8 mouse cellular contexts compared by ENCODE assay signal in genomic region chr8:92791999-92792398, GRCm38 (mm10). TPM values are rescaled to one million over a fixed set of nuclear protein-coding genes. Genes with fewer than 3 reads are reported as not detected.
DNase-seq lines count a peak whose midpoint lies in the region; ATAC-seq and TF ChIP-seq lines count a peak whose summit lies in the region.
"Not testable (repeated sequence)": the region's sequence is repeated elsewhere in the genome, so short reads cannot be mapped to it uniquely, and the experiment has no call there.
"Had no signal": no experiment of that assay in that cellular context is flagged by ENCODE, and none has a peak within 500 bp of the region (broad histone marks: within the 10 kb centered on the region; RNA-seq: fewer than 3 reads in every experiment).

No protein-coding gene starts in this region.

- H3K4me1 ChIP-seq in ES-Bruce4 (ENCODE audit: control insufficient read depth, insufficient read depth, low read length); forebrain, postnatal 0 days (ENCODE audit: insufficient read depth); hindbrain, postnatal 0 days (ENCODE audit: insufficient read depth, low read length); lung, adult 2 months (ENCODE audit: control insufficient read depth, insufficient read depth, low read length); midbrain, postnatal 0 days (ENCODE audit: insufficient read depth, low read length): not testable (repeated sequence)

- not testable (repeated sequence) for H3K4me3 ChIP-seq in ES-Bruce4 (ENCODE audit: low read depth, low read length); forebrain, postnatal 0 days (ENCODE audit: low read depth, low read length); hindbrain, postnatal 0 days (ENCODE audit: low read length); layer of hippocampus, adult 2 months; lung, adult 2 months (replicated peaks; ENCODE audit: extremely low read depth, low read depth, low read length); midbrain, postnatal 0 days (ENCODE audit: low read depth, low read length)

- H3K9me3 ChIP-seq in ES-Bruce4 (replicated peaks; ENCODE audit: control insufficient read depth, insufficient read depth, low read length, poor library complexity, severe bottlenecking); forebrain, postnatal 0 days (ENCODE audit: low read length); hindbrain, postnatal 0 days (ENCODE audit: low read length); midbrain, postnatal 0 days (ENCODE audit: low read length): not testable (repeated sequence)

- TF ChIP-seq EP300 in ES-Bruce4 (IDR thresholded peaks at IDR 0.05; ENCODE audit: insufficient read depth, low read depth, low read length): not testable (repeated sequence)

- H3K27me3 ChIP-seq in ES-Bruce4 (ENCODE audit: control insufficient read depth, insufficient read depth, low read length, poor library complexity, severe bottlenecking); forebrain, postnatal 0 days (ENCODE audit: insufficient read depth, low read length); hindbrain, postnatal 0 days (ENCODE audit: insufficient read depth, low read length); midbrain, postnatal 0 days (ENCODE audit: insufficient read depth, low read length): not testable (repeated sequence)

- TF ChIP-seq CTCF in ES-Bruce4 (IDR thresholded peaks at IDR 0.05; ENCODE audit: low read depth, low read length): peak; percentile 87
- TF ChIP-seq CTCF in forebrain, postnatal 0 days (IDR thresholded peaks at IDR 0.05; ENCODE audit: low read depth): 0 out of 2 replicates have a peak, but pooled peaks have one; percentile 6
- peak; percentile 20; the same call in 1 of the 2 replicates for TF ChIP-seq CTCF in hindbrain, postnatal 0 days (IDR thresholded peaks at IDR 0.05; ENCODE audit: low read depth)
- peak; percentile 38 for TF ChIP-seq CTCF in layer of hippocampus, adult 2 months (conservative IDR thresholded peaks at IDR 0.05)
- 0 out of 2 replicates have a peak, but pooled peaks have one; percentile 12 for TF ChIP-seq CTCF in lung, adult 2 months (IDR thresholded peaks at IDR 0.05; ENCODE audit: insufficient read depth, low read length)
- TF ChIP-seq CTCF in midbrain, postnatal 0 days (IDR thresholded peaks at IDR 0.05): peak; percentile 21; the same call in 1 of the 2 replicates

- H3K27ac ChIP-seq in ES-Bruce4 (ENCODE audit: insufficient read depth, low read length); forebrain, postnatal 0 days (ENCODE audit: low read depth, low read length); hindbrain, postnatal 0 days; layer of hippocampus, adult 2 months; midbrain, postnatal 0 days (ENCODE audit: low read depth, low read length): not testable (repeated sequence)

- H3K4me2 ChIP-seq in forebrain, postnatal 0 days (ENCODE audit: low read depth); hindbrain, postnatal 0 days (ENCODE audit: low read depth, low read length); midbrain, postnatal 0 days (ENCODE audit: low read depth, low read length, poor library complexity, severe bottlenecking): not testable (repeated sequence)

- not testable (repeated sequence) for H3K36me3 ChIP-seq in ES-Bruce4 (ENCODE audit: control insufficient read depth, insufficient read depth, low read length, poor library complexity, severe bottlenecking); forebrain, postnatal 0 days (ENCODE audit: insufficient read depth); hindbrain, postnatal 0 days (ENCODE audit: insufficient read depth, low read length); midbrain, postnatal 0 days (ENCODE audit: insufficient read depth, low read length)

- TF ChIP-seq POLR2A in ES-Bruce4 (IDR thresholded peaks at IDR 0.05; ENCODE audit: insufficient read depth, low read length); lung, adult 2 months (IDR thresholded peaks at IDR 0.05; ENCODE audit: borderline replicate concordance, extremely low read depth, low read depth, low read length): not testable (repeated sequence)

- whole genome bisulfite sequencing in forebrain, postnatal 0 days: 82% methylated on average over 2 of the region's 2 CpGs
- 80% methylated on average over 2 of the region's 2 CpGs for WGBS in hindbrain, postnatal 0 days
- WGBS in lung, adult 2 months: 84% methylated on average over 2 of the region's 2 CpGs
- 88% methylated on average over 2 of the region's 2 CpGs for WGBS in midbrain, postnatal 0 days

- H3K9ac ChIP-seq in ES-Bruce4 (ENCODE audit: low read depth, poor library complexity, severe bottlenecking); forebrain, postnatal 0 days; hindbrain, postnatal 0 days (replicated peaks; ENCODE audit: low read length); midbrain, postnatal 0 days (replicated peaks; ENCODE audit: low read length, poor library complexity, severe bottlenecking): not testable (repeated sequence)

- peak; percentile 24 for DNase-seq in NIH3T3 (ENCODE audit: low read depth)
- not testable (repeated sequence) for DNase-seq in forebrain, postnatal 0 days; hindbrain, postnatal 0 days (ENCODE audit: low spot score); layer of hippocampus, adult 2 months (ENCODE audit: low spot score in 2 of 2); lung, adult 2 months; midbrain, postnatal 0 days (ENCODE audit: low spot score)

- not testable (repeated sequence) for ATAC-seq in forebrain, postnatal 0 days; hindbrain, postnatal 0 days; midbrain, postnatal 0 days (ENCODE audit: low FRiP score)

RNA-seq across cellular contexts. Expression of gene Mmp2, which starts 35.1 kb away (rescaled TPM):
- polyA plus RNA-seq in ES-Bruce4 (2011; ENCODE audit: insufficient read depth, insufficient read length, low read depth, missing spikeins): 22.5 and 24.9 TPM in 2 replicates
- total RNA-seq in forebrain, postnatal 0 days (2014; rRNA removed): 11.3 and 19.5 TPM in 2 replicates
- 12.0 and 14.2 TPM in 2 replicates for polyA plus RNA-seq in forebrain, postnatal 0 days (2015; fragmentation: Nextera tagmentation; extraction: Ambion mirVana)
- total RNA-seq in hindbrain, postnatal 0 days (2014; rRNA removed): 12.7 and 16.9 TPM in 2 replicates
- polyA plus RNA-seq in hindbrain, postnatal 0 days (2015; fragmentation: Nextera tagmentation; extraction: Ambion mirVana): 13.0 and 16.1 TPM in 2 replicates
- total RNA-seq in layer of hippocampus, adult 2 months (2021): 1 to 10 TPM; 2.7 to 3.0 TPM
- polyA plus RNA-seq in lung, adult 2 months (2012; rRNA removed): 114 and 115 TPM in 2 replicates
- total RNA-seq in midbrain, postnatal 0 days (2014; rRNA removed): 16.1 and 19.2 TPM in 2 replicates
- polyA plus RNA-seq in midbrain, postnatal 0 days (2015; fragmentation: Nextera tagmentation; extraction: Ambion mirVana): 14.8 and 16.5 TPM in 2 replicates
- polyA plus RNA-seq: inflammation-experienced regulatory T-cells, adult 6 months had no signal

Comparison
In these comparisons a context has a peak if more than half of its experiments do, and no peak if none do; other contexts are left out.
1. CTCF ChIP-seq: peak in every context shown above with its lines; median percentile 87 in ES-Bruce4; 38 in layer of hippocampus, adult 2 months; 21 in midbrain, postnatal 0 days; 20 in hindbrain, postnatal 0 days; 12 in lung, adult 2 months; 6 in forebrain, postnatal 0 days.